ENCODE assay signal across 9 mouse cellular contexts in the genomic region with DNA sequence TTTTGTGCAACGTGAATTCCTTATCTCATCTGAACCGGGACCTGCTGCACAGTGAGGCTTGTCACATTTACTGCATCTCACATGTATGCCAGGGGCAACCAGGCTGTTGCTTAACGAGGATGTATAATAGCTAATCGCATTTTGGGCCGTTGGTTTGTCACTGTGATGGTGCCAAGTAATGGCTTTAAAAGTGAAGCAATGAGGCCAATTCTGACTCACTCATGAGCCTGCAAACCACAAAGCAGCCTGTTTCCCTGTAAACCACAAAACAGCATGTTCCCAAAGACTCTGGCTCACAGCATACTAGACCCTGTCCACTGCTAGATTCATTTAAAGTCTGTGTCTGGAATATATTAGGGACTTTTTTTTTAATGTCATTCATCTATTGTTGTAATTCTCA.
DNase-seq lines count a peak whose midpoint lies in the region; ATAC-seq lines count a peak whose summit lies in the region.
"Had no signal": no experiment of that assay in that cellular context is flagged by ENCODE, and none has a peak within 500 bp of the region (broad histone marks: within the 10 kb centered on the region; RNA-seq: fewer than 3 reads in every experiment).

No protein-coding gene starts in this region.

- no peak overlapping the region for H3K4me3 ChIP-seq in heart, embryonic 10.5 days
- H3K4me3 ChIP-seq: liver, embryonic 15.5 days had no signal

- WGBS in heart, embryonic 10.5 days = 74% methylated on average over 5 of the region's 5 CpGs

- no peak overlapping the region for H3K27ac ChIP-seq in heart, embryonic 10.5 days
- H3K27ac ChIP-seq: liver, embryonic 15.5 days had no signal

- no peaks in the 10 kb centered on the region for H3K4me1 ChIP-seq in heart, embryonic 10.5 days
- H3K4me1 ChIP-seq: liver, embryonic 15.5 days had no signal

- no peaks in the 10 kb centered on the region for H3K36me3 ChIP-seq in heart, embryonic 10.5 days
- H3K36me3 ChIP-seq: liver, embryonic 15.5 days had no signal

- no peak for ATAC-seq in CD4-positive, CD25-positive, alpha-beta regulatory T cell, adult 4 months

- H3K27me3 ChIP-seq in heart, embryonic 10.5 days (ENCODE audit: insufficient read depth, poor library complexity, severe bottlenecking) = no peaks in the 10 kb centered on the region
- H3K27me3 ChIP-seq: liver, embryonic 15.5 days had no signal

- no peaks in the 10 kb centered on the region for H3K9me3 ChIP-seq in heart, embryonic 10.5 days
- H3K9me3 ChIP-seq: liver, embryonic 15.5 days had no signal

- DNase-seq in heart, adult 11 months = peak; percentile 96
- no peak for DNase-seq in heart, embryonic 10.5 days (ENCODE audit: low spot score)
- DNase-seq in 3134 (ENCODE audit: extremely low read depth, insufficient read length, low spot score) = peak; percentile 67
- DNase-seq in adrenal gland, postnatal 14 days = peak; percentile 33
- DNase-seq in layer of hippocampus, adult 9-10 months (ENCODE audit: low spot score) = peak; percentile 17
- no peak for DNase-seq in spleen, adult 18-20 months
- no peak for DNase-seq in embryo, embryonic 9.5 days (ENCODE audit: extremely low spot score)

Comparison
In these comparisons a context has a peak if more than half of its experiments do, and no peak if none do; other contexts are left out.
1. DNase-seq: peak in heart, adult 11 months (single experiment), 3134 (single experiment), adrenal gland, postnatal 14 days (single experiment) and layer of hippocampus, adult 9-10 months (single experiment); none in heart, embryonic 10.5 days (single experiment), spleen, adult 18-20 months (0 of 2) and embryo, embryonic 9.5 days (single experiment).